Comparison of ENCODE assay signal across 22 mouse cellular contexts in the genomic region with DNA sequence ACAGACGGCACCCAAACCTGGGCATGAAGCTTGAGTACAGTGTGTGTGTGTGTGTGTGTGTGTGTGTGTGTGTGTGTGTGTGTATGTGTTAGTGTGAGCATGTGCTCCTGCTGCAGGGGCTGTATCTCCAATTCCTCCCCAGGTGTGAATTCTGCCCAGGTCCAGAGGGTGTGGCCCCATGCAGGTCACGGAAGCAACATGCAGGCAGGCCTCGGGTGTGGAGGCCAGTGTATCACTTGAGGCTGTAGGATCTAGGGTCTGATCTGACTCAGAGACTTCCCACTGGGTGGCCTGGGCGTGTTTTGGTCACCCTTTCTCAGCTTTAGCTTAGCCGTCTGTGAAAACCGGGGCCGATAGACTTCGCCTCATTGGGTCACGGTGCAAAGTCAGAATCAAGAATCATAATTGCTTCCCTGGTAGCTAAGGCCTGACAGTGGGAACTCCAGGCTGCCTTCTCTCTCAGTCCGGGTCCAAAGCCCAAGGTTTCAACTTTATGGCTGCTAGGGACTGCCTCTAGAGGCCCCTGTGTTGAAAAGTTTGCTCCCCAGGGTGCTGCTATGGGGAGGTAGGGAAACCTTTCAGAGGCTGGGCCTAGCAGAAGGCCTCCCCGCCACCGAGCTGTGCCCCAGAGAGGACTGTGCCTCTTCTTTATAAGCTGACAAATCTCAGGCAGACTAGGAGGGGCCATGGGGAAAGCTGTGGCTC. TPM values are rescaled to one million over a fixed set of nuclear protein-coding genes. Genes with fewer than 3 reads are reported as not detected.
"Had no signal": no experiment of that assay in that cellular context is flagged by ENCODE, and none has a peak within 500 bp of the region (broad histone marks: within the 10 kb centered on the region; RNA-seq: fewer than 3 reads in every experiment).

No protein-coding gene starts in this region.

- H3K36me3 ChIP-seq: midbrain, embryonic 13.5 days; neural tube, embryonic 13.5 days; neural tube, embryonic 15.5 days; stomach, embryonic 15.5 days had no signal

- H3K27me3 ChIP-seq: neural tube, embryonic 13.5 days; stomach, embryonic 15.5 days had no signal

- H3K4me1 ChIP-seq: stomach, embryonic 15.5 days had no signal

- H3K27ac ChIP-seq: midbrain, embryonic 13.5 days; neural tube, embryonic 13.5 days; neural tube, embryonic 15.5 days; stomach, embryonic 15.5 days; stomach, postnatal 0 days had no signal

- ATAC-seq: midbrain, embryonic 13.5 days; midbrain, embryonic 16.5 days had no signal

- H3K9ac ChIP-seq: lung, embryonic 14.5 days; midbrain, embryonic 13.5 days; neural tube, embryonic 13.5 days; neural tube, embryonic 15.5 days; stomach, embryonic 15.5 days had no signal

- H3K9me3 ChIP-seq: midbrain, embryonic 13.5 days; neural tube, embryonic 13.5 days; neural tube, embryonic 15.5 days; stomach, embryonic 15.5 days had no signal

- H3K4me2 ChIP-seq: lung, embryonic 14.5 days; midbrain, embryonic 11.5 days; midbrain, embryonic 13.5 days; neural tube, embryonic 13.5 days; neural tube, embryonic 15.5 days; stomach, embryonic 15.5 days had no signal

- DNase-seq: lung, adult 18-20 months; lung, embryonic 14.5 days; lung, postnatal 10 days; lung, postnatal 4 days; retina, postnatal 1 day; right cerebral cortex, adult 18-20 months; thymus, adult 2 months; thymus, postnatal 25 days; thymus, postnatal 4 days had no signal

- H3K4me3 ChIP-seq: midbrain, embryonic 13.5 days; myocyte; neural tube, embryonic 13.5 days; neural tube, embryonic 15.5 days; stomach, embryonic 15.5 days had no signal

RNA-seq across cellular contexts. Expression of gene Lmx1b, which starts 38.8 kb away (rescaled TPM):
- total RNA-seq: megakaryocyte, adult 5-6 weeks; megakaryocyte-erythroid progenitor cell, adult 5-6 weeks had no signal
- polyA plus RNA-seq: liver, embryonic 16.5 days; lung, embryonic 16.5 days; myocyte; spleen, adult 2 months; stomach, postnatal 0 days had no signal
